Mouse (Mus musculus) lung, postnatal 4 days (tissue): ENCODE results near the gene Lonrf2.

Experiments
- DNase-seq, 2 experiments: peaks; one replicate each; pipeline ENCODE4 v3.0.0; 2021

Lonrf2 gene

GRCm38 (mm10) chr1:38835568-38836476 lies 689 bp downstream of the Lonrf2 start:
- DNase-seq: peak; percentile 9 to 57

- peak in 1 of 2 experiments; percentile 14 for DNase-seq
Observed at GRCm38 (mm10) chr1:38834899-38835298, 1.6 kb downstream of the Lonrf2 start.

DNA sequence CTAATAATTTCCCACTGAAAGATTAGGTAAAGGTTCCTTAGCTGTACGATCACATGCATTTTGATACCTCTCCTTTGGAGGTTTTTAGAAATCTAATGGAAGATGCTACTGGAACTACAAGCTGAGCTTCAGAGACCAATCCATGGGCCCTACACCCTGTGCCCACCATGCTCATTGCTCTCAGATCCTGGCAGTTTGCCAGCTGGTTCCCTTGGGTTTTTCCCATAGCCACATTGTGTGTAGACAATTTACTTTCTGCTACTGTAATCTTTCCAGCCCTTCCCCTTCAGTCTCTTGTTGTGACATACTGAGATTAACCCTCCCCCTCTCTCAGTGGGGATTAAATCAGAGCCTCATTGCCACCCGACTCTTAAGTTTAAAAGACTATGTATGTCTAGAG lies 11.6 kb downstream of the Lonrf2 start:
- no peak for DNase-seq

DNA sequence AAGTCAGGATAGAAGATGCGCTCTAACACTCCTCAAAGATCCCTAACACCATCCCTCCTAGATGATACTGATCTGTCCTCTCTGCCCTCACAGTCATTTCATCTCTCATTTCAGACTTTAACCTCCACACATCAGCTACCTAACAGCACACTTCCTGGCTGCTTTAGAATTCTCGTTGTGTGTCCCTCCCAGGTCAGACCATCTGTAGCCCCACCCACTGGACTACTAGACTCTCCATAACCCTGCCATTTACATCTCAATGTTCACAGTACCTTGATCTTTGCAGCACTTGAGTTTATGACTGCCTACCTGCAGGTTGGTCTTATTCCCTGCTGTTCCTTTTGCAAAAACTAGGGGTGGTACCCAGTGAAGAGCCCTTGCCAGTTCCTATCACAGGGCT lies 12.7 kb downstream of the Lonrf2 start:
- no peak for DNase-seq

DNA sequence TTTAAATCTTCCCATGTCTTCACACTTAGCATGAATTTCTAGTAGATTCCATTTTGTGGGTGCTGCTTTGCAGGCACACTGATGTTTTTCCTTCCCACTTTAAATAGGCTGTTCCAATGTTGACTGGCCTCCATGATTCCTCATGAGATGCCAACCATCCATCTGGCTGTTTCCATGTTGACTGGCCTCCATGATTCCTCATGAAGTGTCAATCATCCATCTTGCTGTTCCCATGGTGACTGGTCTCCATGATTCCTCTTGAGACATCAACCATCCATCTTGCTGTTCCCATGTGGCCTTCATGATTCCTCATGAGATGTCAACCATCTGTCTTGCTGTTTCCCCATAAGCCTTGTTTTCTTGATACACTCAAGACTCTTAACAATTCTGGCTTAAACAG lies 16.8 kb downstream of the Lonrf2 start:
- DNase-seq: no peak

DNA sequence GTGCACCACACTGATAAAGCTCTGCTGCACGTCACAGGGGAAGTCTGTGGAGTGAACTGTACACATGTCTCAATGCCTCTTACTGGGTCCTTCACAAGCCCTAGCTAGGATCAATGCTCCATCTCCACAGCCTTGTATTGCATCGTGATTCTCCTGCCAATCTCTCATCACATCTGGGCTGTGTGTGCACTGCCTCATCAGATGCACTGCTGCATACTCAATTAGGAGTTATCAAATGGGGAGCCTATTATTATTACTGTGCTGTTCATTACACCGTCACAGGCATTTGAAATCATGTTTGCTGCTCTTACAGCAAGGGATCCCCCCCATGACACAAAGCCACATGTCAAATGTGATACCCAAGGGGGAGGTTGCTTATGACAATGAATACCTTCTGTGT lies 18.8 kb downstream of the Lonrf2 start:
- DNase-seq: no peak

GRCm38 (mm10) chr1:38817268-38817667 lies 19.2 kb downstream of the Lonrf2 start:
- no peak for DNase-seq

DNA sequence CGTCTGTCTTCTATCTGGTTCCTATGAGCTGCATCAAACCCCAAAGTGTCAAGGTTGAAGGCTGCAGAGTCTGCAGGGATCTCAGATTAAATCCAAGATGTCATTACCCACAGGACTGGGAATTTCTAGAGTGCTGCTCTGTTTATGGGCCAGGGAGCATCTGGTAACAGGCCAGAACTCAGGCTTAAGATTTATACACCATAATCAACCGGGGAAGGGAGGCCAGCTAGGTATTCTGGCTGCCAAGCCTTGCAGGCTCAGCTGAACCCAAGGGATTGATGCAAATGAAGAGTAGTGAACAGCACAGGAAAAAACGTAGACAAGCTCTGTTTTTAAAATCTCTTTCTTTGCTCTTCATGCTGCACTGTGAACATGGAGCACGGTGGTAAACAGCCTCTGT lies 20.2 kb downstream of the Lonrf2 start:
- DNase-seq: no peak

DNA sequence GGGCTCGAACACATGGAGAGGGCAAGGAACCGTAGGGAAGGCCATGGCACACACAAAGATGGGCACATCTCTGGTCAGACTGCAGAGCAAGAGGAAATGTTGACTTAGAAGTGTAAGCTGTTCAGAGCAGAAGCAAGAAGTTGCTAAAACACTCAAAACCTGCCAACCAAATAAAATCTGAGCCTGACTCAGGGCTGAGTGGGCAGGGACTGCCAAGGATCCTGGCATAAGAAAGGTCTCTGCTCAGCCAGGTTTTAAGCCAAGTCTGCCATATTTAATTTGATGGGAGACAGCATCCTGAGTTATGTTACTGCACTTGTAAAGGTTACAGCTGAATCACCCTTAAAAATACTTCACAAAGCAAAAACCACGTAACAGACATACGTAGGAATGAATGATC lies 29.4 kb downstream of the Lonrf2 start:
- no peak for DNase-seq

DNA sequence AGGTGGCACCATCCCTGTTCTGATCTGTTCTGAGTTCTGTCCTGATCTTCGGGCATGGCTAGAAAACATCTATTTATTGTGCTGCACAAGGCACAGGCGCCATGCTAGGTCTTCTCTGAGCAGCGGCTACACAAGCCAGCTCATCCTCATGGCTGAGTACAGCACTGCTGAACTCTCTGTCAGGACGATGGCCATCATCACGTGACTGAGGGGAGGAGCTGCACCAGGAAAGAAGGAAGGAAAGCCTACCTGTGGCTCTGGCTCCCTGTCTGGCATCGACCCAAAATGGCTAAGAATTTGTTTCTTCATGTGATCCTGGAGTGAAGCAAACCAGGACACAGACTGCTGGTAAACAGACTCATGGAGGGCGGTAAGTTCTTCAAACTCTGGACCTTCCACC lies 36.1 kb downstream of the Lonrf2 start:
- no peak for DNase-seq

DNA sequence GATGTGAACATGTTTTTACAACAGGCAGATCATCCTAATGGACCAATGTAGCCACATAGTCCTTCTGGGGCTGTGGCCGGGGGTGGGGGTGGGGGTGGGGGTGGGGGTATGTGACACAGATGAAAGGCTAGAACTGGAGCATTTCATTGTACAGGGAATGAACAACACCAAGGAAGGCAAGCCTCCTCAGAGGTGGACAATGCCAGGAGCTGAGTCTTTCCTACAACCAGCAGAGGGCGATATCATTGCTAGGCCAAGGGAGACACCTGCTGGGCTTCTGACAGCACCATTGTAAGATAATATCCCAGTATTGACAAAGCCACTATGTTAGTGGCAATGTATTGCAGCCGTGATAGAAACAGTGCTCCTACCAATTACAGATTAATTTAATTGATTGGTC lies 37.2 kb downstream of the Lonrf2 start:
- peak in 1 of 2 experiments; percentile 14 for DNase-seq

GRCm38 (mm10) chr1:38796936-38797335 lies 39.6 kb downstream of the Lonrf2 start:
- DNase-seq: no peak

DNA sequence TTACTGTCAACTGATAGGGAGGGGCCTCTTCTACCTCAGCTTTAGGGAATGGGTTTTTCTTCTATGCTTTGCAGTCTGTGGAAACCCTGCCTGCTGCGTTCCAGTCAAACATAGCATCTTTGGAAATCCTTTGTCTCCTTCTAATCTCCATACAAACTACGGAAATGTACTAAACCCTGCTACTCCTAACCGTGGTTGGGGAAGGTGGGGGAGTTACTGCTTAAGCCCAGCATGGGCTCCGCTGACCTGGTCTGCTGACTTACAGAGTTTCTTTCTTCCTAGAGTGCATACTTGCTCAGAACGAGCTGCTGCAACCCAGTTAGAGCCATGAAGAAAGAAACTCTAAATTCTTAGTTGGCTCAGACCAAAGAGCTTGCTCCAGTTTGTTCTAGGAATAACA lies 41.0 kb downstream of the Lonrf2 start:
- DNase-seq: no peak

- DNase-seq: no peak
Observed at GRCm38 (mm10) chr1:38791016-38791810, 45.3 kb downstream of the Lonrf2 start.

DNA sequence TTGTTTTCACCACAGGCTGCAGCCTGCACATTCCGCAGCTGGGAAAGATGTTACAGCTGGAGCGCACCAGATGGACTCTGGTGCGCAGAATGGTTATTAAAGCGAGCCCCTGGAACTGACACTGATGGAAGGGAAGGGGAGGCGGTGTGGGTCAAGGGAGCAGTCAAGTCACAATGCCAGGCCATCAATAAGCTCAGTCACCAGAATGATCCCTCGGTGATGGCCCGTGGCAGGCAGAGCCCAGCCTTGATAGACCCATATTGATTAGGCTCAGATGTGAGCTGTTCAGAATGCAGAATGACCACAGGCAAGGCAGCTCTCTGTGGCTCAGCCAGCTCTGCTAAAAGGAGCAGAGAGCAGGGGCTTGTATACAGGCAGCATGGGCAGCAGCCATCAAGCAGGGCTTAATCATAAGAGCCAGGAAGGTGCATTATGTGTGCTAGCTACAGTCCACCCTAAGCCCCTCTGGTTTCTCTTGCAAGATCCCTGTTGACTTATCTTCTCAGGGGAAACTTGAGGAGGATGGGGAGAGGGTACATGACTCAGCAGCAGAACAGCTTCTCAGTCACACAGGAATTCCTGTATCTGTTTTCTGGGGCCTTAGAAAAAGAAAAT lies 46.4 kb downstream of the Lonrf2 start:
- no peak for DNase-seq

DNA sequence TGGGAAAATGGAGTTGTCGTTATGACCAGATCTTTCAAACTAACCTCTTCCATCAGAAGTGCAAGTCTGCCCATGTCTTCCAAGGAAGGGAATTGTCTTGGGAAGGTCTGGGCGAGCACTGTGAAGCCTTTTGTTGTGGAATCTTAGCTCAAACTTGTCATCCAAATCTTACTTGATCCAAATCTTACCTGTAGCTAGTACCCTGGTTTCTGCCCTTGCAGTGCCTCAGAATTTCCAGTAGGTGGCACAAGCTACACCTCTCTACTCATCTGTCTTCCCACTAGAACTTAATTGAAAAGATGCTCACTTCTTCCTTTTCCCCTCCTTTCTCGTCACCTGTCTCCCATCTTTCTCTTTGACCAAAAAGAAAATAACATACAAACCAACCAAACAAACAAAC lies 47.6 kb downstream of the Lonrf2 start:
- no peak for DNase-seq

DNA sequence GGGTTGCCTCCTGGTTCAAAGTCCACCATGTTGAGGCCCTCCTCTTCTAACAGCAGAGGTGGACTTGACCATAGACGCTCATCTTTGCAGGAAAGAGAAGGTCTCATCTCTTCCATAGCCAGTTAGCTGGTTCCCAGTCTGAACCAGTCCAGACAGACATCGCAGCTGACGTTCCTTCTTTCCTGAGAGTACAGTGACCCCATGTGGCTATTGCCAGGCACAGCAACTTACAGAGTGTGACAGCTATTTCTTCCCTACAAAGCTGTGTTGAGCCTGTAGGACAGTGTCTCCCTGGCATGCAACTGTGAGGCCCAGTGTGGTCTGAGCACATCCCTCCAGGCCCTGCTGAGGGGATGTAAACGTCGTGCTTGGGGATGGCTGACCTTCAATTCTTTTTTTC lies 49.1 kb downstream of the Lonrf2 start:
- peak; percentile 32 to 65 for DNase-seq

GRCm38 (mm10) chr1:38786358-38786757 lies 50.2 kb downstream of the Lonrf2 start:
- no peak for DNase-seq

DNA sequence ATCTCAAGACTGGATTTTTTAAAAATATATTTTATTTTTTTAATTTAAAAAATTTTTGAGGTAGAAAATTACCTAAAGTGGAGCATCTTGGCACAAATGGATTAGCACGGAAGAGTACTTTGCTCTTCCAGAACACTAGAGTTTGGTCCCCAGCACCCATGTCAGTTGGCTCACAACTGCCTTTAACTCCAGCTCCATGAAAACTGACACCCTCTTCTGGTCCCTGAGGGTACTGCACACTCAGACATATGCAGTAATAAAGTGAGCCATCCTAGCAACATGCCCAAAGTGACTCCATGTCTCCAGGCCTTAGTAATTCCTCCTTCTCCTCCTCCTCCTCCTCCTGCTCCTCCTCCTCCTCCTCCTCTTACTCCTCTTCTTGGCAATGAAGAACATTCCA lies 58.2 kb downstream of the Lonrf2 start:
- no peak for DNase-seq

DNA sequence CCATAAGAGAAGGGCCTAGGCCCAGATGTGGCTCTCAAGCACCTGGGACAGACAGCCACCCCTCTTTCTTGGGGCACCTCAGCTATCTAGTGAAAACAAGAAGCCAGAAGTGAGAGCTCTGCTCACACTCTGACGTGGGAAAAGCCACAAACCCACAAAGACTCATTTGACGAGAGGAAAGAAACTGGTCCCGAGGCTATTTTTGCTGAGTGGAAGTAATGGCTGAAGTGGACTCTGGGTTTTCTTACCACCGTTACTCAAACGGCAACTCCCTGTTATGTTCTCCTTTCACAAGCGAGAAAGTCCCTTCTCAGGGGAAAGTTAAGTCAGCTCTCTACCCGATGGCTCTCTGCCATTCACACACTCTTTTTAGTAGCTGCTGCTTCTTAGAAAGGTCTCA lies 59.0 kb downstream of the Lonrf2 start:
- DNase-seq: no peak

- DNase-seq: no peak
Observed at GRCm38 (mm10) chr1:38775713-38776112, 60.8 kb downstream of the Lonrf2 start.

DNA sequence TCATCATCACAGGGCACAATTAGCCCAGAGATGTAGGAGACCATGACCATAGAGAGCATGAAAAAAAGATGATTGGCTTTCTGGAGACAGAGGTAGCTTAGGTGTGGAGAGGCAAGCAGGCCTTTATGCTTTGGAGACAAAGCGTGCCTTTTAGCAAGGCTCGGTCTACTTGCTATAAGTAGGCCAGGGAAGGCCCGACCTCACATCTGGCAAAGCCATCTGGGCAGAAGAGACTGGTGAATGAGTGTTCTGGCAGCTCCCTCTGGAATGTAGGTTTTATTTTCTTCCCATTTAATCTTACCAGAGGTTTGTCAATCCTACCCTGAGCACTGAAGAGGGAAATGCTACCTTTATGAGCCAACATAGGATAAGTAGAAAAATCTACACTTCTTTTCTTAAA lies 65.8 kb downstream of the Lonrf2 start:
- no peak for DNase-seq

DNA sequence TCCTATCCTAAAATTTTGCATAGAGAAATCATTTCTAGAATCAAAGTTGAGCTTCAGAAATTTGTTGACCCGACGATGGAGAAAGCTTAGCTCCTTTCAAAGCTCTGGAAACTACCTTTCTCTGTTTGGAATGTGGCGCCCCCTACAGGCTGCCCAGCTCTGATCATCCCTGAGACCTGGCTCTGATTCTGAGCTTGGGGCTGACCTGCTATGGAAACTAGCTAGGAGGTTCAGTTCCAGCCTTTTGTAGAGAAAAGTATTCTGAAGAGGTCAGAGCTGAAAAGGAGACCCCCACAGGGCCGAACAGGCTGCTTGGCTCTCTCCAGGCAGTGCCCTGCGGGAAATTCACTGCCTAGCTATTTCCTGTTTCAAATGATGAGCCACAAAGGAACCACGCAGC lies 66.6 kb downstream of the Lonrf2 start:
- peak; percentile 37 to 60 for DNase-seq

GRCm38 (mm10) chr1:38767812-38768211 lies 68.7 kb downstream of the Lonrf2 start:
- DNase-seq: peak; percentile 82 to 84
